Mouse (Mus musculus) kidney, adult 2 months (tissue): ENCODE measurements around the gene Atrnl1. TPM values are rescaled to one million over a fixed set of nuclear protein-coding genes. Genes with fewer than 3 reads are reported as not detected.

Experiments used
- DNase-seq: peaks from one replicate; pipeline ENCODE4 v3.0.0; 2021
- H3K27ac ChIP-seq: fragments of 200-500 bp; 2 replicates; pipeline ENCODE4 v1.5.1; 2012; ENCODE audit warnings: low read depth, low read length, control low read depth, inconsistent platforms; ENCODE audit not compliant: insufficient read depth
- H3K27me3 ChIP-seq: fragments of 200-500 bp; replicated peaks from 2 replicates; pipeline ENCODE4 v1.6.1; 2012; ENCODE audit warnings: mild to moderate bottlenecking, moderate library complexity, low read length, inconsistent platforms; ENCODE audit not compliant: control insufficient read depth, insufficient read depth
- H3K36me3 ChIP-seq: fragments of 200-500 bp; 2 replicates; pipeline ENCODE4 v1.6.1; 2012; ENCODE audit warnings: mild to moderate bottlenecking, moderate library complexity, low read length, inconsistent platforms; ENCODE audit not compliant: control insufficient read depth, insufficient read depth
- H3K4me1 ChIP-seq: fragments of 200-500 bp; 2 replicates; pipeline ENCODE4 v1.6.1; 2011; ENCODE audit warnings: low read length; ENCODE audit not compliant: control insufficient read depth, insufficient read depth
- H3K4me3 ChIP-seq: fragments of 200-500 bp; 2 replicates; pipeline ENCODE4 v1.5.1; 2011; ENCODE audit warnings: mild to moderate bottlenecking, low read depth, low read length, control low read depth; ENCODE audit not compliant: insufficient read depth
- CTCF ChIP-seq: fragments of 200-500 bp; conservative IDR thresholded peaks from 2 replicates; pipeline ENCODE4 v1.5.1; 2011; ENCODE audit warnings: low read depth, mild to moderate bottlenecking, control low read depth, low read length, moderate library complexity, mixed read lengths; ENCODE audit not compliant: insufficient read depth, insufficient read length
- POLR2A ChIP-seq: fragments of 200-500 bp; IDR thresholded peaks from one replicate; pipeline ENCODE4 v1.6.1; 2011; ENCODE audit warnings: low read depth, low read length, control low read depth
- WGBS: fragments of 180-500 bp; shearing (Covaris S2); methylation state at CpG from one replicate; pipeline ENCODE4 v1.1.7; 2018; 5-methylcytosine and 5-hydroxymethylcytosine counted together
- polyA plus RNA-seq: library from polyadenylated mRNA; depleted of rRNA; stranded (reverse); fragments of >200 nt; gene quantifications from 2 replicates; pipeline ENCODE4 v1.2.3, GENCODE M21; 2012

Gene Atrnl1
- polyA plus RNA-seq, 1 experiment: 13.4 TPM

DNA sequence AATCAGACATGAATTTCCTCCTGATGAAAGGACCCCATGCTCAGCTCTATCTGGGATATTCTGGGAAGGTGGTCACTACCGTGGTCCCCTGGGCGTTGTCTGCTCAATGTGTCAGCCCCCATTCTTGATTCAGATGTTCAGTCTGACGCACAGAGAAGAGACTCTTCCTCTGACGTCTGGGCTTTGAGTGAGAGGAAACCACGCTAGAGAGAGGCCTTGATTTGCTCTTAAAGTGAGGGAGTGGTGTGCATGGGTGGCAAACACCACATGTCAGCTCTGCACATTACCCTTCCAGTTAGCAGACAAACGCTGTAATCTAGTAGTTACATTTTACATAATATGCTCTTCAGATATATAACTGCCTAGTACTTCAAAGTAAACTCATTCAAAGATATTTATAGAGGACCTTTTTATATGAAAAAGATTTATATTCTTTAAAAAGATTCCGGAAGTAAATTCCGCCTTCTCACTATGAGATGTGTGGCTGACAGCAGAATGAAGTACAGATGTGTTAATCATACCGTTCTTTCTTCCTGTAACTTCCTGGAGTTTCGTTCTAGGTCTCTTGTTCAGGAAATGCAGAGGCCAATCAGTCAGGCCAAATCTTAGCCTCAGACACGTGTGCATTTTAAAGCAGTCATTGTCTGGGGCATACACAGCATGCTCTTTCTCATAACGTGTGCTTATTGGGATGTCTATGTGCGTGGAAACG, 192.1 kb downstream of the Atrnl1 start:
- no peak for TF ChIP-seq CTCF
- H3K4me1 ChIP-seq: no peaks in the 10 kb centered on the region
- 60% methylated on average over 14 of the region's 14 CpGs for WGBS
- no peaks in the 10 kb centered on the region for H3K27me3 ChIP-seq
- no peaks in the 10 kb centered on the region for H3K36me3 ChIP-seq
- no peak for DNase-seq
- H3K4me3 ChIP-seq: no peak overlapping the region
- no peak overlapping the region for H3K27ac ChIP-seq

DNA sequence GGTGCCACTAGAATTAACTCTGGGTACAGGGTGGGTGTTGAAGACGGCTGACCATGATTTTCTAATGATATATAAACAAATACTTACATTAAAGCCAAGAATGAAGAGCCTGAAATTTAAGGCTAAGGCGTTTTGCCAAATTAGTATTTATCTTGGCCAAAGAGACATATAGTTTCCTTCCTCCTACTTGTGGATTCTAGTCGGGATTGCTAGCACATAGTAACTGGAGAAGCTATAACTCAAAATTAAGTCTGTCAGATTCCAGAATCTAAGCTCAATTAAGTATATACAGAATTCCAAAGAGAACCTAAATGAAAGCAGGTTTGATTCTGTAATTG, 192.6 kb downstream of the Atrnl1 start:
- WGBS: 36% methylated on average over 3 of the region's 3 CpGs
- no peak overlapping the region for H3K27ac ChIP-seq

DNA sequence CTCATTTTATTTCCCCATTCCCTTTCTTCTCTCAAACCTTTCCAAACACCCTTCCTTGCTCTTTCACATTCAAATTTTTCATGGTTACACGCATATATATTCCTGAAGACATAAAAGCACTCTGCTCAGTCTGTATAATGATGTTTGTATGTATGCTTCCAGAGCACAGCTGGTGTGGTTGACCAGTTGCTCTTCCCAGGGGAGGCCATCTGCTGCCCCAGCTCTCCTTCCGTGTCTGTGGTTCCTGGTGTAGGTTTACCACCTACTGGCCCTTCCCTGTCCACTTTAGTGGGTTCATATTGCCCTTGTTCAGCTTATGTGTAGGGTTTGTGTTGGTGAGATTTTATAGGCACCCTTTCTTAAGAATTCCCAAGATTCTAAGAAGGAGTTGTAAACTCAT, 197.5 kb downstream of the Atrnl1 start:
- 89% methylated on average over 2 of the region's 2 CpGs for WGBS
- no peak for DNase-seq
- H3K36me3 ChIP-seq: no peaks in the 10 kb centered on the region
- no peaks in the 10 kb centered on the region for H3K27me3 ChIP-seq
- H3K27ac ChIP-seq: no peak overlapping the region
- H3K4me1 ChIP-seq: peaks cover 3% of the 10 kb centered on the region; the same call in 1 of the 2 replicates
- no peak for TF ChIP-seq POLR2A
- no peak for TF ChIP-seq CTCF
- H3K4me3 ChIP-seq: no peak overlapping the region

More for the DNA sequence above, 192.6 kb downstream of the Atrnl1 start:
- no peaks in the 10 kb centered on the region for H3K36me3 ChIP-seq
- no peak overlapping the region for H3K4me3 ChIP-seq
- DNase-seq: no peak
- TF ChIP-seq CTCF (no peak), POLR2A (no peak)
- no peaks in the 10 kb centered on the region for H3K4me1 ChIP-seq
- no peaks in the 10 kb centered on the region for H3K27me3 ChIP-seq

DNA sequence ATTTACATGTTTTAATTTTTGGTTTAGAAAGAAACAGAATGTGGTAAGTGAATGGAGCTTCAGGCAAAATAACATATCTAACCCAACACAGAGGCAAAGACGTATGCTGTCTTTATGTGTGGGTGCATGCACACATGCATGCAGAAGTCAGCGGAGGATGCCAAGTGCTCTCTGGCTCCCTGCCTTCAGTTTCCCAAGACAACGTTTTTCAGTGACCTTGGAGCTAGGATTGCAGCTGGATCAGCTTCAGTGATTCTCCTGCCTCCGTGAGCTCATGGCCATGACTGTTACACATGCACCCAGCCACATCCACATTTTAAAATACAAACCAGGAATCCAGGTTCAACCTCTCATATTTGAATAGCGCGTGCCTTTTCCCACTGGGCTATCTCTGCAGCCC, 203.5 kb downstream of the Atrnl1 start:
- no peaks in the 10 kb centered on the region for H3K27me3 ChIP-seq
- no peak overlapping the region for H3K27ac ChIP-seq
- peak; percentile 43 for DNase-seq
- no peak for TF ChIP-seq CTCF
- no peak for TF ChIP-seq POLR2A
- peaks cover 3% of the 10 kb centered on the region; the same call in 1 of the 2 replicates for H3K4me1 ChIP-seq
- no peak overlapping the region for H3K4me3 ChIP-seq
- 57% methylated on average over 6 of the region's 6 CpGs for WGBS
- no peaks in the 10 kb centered on the region for H3K36me3 ChIP-seq

DNA sequence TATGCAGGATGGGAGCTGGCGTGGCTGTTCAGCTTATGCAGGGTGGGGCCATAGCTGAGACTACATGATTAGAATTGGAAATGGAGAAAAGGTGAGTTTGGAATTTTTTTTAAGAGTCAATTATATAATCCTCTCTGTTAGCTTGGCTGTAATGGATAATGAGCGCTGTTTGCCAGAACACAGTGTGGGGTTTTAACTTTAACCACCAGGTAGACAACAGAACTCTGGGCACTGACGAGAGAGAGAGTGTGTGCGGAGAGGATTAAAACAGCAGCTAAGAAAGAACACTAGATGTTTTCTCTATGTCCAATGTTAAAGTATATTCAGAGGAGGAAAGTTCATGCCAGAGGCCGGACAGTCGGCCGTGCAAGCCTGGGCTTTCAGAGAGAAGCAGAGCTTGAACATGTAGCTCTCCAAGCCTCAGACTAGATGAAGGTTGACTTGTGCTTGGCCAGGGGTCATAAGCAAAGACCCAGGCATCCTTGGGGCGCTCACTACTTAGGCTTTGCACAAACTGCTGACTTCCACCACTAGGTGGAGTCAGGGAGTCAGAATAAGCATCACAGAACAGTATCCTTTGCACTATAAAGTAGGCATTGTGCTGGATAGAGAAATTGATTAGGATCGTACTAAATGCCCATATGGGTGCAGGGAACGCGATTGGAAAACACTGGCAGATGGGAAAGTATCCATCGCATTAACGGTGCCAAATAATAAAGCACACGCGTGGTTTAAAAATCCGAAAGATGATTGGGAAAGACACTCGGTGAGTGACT, 205.6 kb downstream of the Atrnl1 start:
- Histone ChIP-seq H3K27ac (no peak overlapping the region), H3K4me1 (no peaks in the 10 kb centered on the region), H3K4me3 (no peak overlapping the region), H3K27me3 (no peaks in the 10 kb centered on the region), H3K36me3 (no peaks in the 10 kb centered on the region)
- peak; percentile 57 for TF ChIP-seq CTCF
- TF ChIP-seq POLR2A: no peak
- peak; percentile 59 for DNase-seq
- WGBS: 83% methylated on average over 17 of the region's 17 CpGs

- 48% methylated on average over 11 of the region's 11 CpGs for WGBS
- DNase-seq: no peak
- no peak overlapping the region for H3K4me3 ChIP-seq
- H3K36me3 ChIP-seq: no peaks in the 10 kb centered on the region
- H3K27me3 ChIP-seq: no peaks in the 10 kb centered on the region
- no peak overlapping the region for H3K27ac ChIP-seq
- no peaks in the 10 kb centered on the region for H3K4me1 ChIP-seq
- no peak for TF ChIP-seq POLR2A
- TF ChIP-seq CTCF: no peak
Observed at GRCm38 (mm10) chr19:57817736-57818135, 206.9 kb downstream of the Atrnl1 start.

DNA sequence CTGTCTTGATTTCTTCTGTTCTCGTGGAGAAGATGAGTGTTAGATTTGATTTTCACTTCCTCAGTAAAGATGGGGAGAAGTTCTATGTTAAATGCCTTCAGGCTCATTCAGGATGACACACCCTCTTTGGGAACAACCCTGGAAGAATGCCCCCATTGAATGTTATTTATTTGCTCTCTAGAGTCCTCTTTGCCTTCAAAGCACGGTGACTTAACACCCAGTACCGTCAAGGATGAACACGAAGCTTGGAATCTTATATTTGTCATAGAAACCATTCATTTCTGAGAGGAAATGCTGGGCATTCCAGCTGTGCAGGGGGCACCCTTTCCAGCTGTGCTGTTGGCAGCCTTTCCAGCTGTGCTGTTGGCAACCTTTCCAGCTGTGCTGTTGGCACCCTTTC, 212.6 kb downstream of the Atrnl1 start:
- H3K4me3 ChIP-seq: no peak overlapping the region
- WGBS: 78% methylated on average over 4 of the region's 4 CpGs
- H3K27ac ChIP-seq: no peak overlapping the region
- H3K36me3 ChIP-seq: no peaks in the 10 kb centered on the region
- no peak for TF ChIP-seq POLR2A
- TF ChIP-seq CTCF: no peak
- no peaks in the 10 kb centered on the region for H3K4me1 ChIP-seq
- no peak for DNase-seq
- no peaks in the 10 kb centered on the region for H3K27me3 ChIP-seq
